Mouse (Mus musculus) lung, embryonic 15.5 days (tissue): ENCODE results near the gene Polh. TPM values are rescaled to one million over a fixed set of nuclear protein-coding genes. Genes with fewer than 3 reads are reported as not detected.

Experiments
- ATAC-seq: fragments of 200-750 bp; cut with Nextera tagmentation; 2 replicates; pipeline ENCODE4 v1.8.0; 2017; ENCODE audit warnings: moderate number of reproducible peaks, borderline replicate concordance; ENCODE audit not compliant: low FRiP score, low TSS enrichment; ENCODE audit errors: extremely low read depth
- H3K27ac ChIP-seq: fragments of 300-500 bp; sonication (generic); 2 replicates; pipeline ENCODE4 v1.5.1; 2015; ENCODE audit warnings: moderate library complexity, mild to moderate bottlenecking, inconsistent platforms
- H3K27me3 ChIP-seq: fragments of 300-500 bp; sonication (generic); 2 replicates; pipeline ENCODE4 v1.6.1; 2015; ENCODE audit warnings: inconsistent platforms
- H3K36me3 ChIP-seq: fragments of 300-500 bp; sonication (generic); 2 replicates; pipeline ENCODE4 v1.6.1; 2015; ENCODE audit warnings: inconsistent platforms
- H3K4me1 ChIP-seq: fragments of 300-500 bp; sonication (generic); 2 replicates; pipeline ENCODE4 v1.6.1; 2015; ENCODE audit warnings: inconsistent platforms
- H3K4me2 ChIP-seq: fragments of 300-500 bp; sonication (generic); 2 replicates; pipeline ENCODE4 v1.6.1; 2015; ENCODE audit warnings: inconsistent platforms, mild to moderate bottlenecking, moderate library complexity
- H3K4me3 ChIP-seq: fragments of 300-500 bp; sonication (generic); 2 replicates; pipeline ENCODE4 v1.5.1; 2015; ENCODE audit warnings: mild to moderate bottlenecking, inconsistent platforms
- H3K9ac ChIP-seq: fragments of 300-500 bp; sonication (generic); 2 replicates; pipeline ENCODE4 v1.6.1; 2015; ENCODE audit warnings: inconsistent platforms
- H3K9me3 ChIP-seq: fragments of 300-500 bp; sonication (generic); 2 replicates; pipeline ENCODE4 v1.6.1; 2016; ENCODE audit warnings: inconsistent platforms
- WGBS: fragments of 180-500 bp; shearing (Covaris S2); methylation state at CpG from one replicate; pipeline ENCODE4 v1.1.7; 2015; 5-methylcytosine and 5-hydroxymethylcytosine counted together
- polyA plus RNA-seq: library from polyadenylated mRNA; unstranded; fragments of >200 nt; fragmentation: Nextera tagmentation; extraction: Ambion mirVana; gene quantifications from 2 replicates; pipeline ENCODE4 v1.2.1, GENCODE M21; 2015

Polh gene
- polyA plus RNA-seq, 1 experiment from 2014 or later = 21.4 TPM

DNA sequence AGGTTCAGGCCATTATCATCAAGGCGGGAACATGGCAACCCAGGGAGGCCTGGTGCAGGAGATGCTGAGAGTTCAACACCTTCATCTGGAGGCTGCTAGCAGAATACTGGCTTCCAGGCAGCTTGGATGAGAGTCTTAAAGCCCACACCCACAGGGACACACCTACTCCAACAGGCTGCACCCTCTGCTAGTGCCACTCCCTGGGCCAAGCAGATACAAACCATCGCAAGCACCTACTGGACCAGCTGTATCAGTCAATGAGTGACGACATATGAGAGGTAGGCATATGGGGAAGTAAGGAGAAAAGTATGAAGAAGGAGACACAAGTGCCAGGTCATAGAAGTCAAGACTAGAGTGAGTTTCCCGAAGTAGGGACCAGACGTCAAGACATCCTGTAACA, 45.8 kb downstream of the Polh start:
- Histone ChIP-seq H3K9ac (no peak overlapping the region), H3K4me3 (no peak overlapping the region), H3K4me2 (no peak overlapping the region), H3K9me3 (no peaks in the 10 kb centered on the region), H3K27me3 (no peaks in the 10 kb centered on the region), H3K36me3 (no peaks in the 10 kb centered on the region), H3K4me1 (peaks cover 27% of the 10 kb centered on the region), H3K27ac (no peak overlapping the region)
- no peak for ATAC-seq
- 66% methylated on average over 5 of the region's 5 CpGs for WGBS

DNA sequence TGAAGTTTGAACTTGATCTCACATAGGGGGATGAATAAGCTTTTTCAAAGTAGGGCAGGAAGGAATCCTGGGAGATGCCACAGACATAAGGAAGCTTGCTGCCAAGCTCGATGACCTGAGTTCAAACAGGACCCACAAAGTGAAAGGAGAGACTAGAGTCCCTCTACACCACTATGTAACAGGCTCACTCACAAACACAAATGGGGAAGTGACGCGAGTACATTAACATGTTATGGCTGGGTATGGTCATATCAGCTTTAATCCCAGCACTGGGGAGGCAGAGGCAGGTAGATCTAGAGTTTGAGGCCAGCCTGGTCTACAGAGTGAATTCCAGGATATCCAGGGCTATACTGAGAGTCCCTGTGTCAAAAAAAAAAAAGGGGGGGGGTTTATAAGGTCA, 48.1 kb downstream of the Polh start:
- H3K9ac ChIP-seq = no peak overlapping the region
- 79% methylated on average over 3 of the region's 3 CpGs for WGBS
- H3K4me2 ChIP-seq = no peak overlapping the region
- no peaks in the 10 kb centered on the region for H3K9me3 ChIP-seq
- H3K4me3 ChIP-seq = no peak overlapping the region
- H3K27me3 ChIP-seq = no peaks in the 10 kb centered on the region
- ATAC-seq = no peak
- peak overlapping the region; percentile 90; the same call in 1 of the 2 replicates for H3K27ac ChIP-seq
- H3K4me1 ChIP-seq = peaks cover 23% of the 10 kb centered on the region
- no peaks in the 10 kb centered on the region for H3K36me3 ChIP-seq

DNA sequence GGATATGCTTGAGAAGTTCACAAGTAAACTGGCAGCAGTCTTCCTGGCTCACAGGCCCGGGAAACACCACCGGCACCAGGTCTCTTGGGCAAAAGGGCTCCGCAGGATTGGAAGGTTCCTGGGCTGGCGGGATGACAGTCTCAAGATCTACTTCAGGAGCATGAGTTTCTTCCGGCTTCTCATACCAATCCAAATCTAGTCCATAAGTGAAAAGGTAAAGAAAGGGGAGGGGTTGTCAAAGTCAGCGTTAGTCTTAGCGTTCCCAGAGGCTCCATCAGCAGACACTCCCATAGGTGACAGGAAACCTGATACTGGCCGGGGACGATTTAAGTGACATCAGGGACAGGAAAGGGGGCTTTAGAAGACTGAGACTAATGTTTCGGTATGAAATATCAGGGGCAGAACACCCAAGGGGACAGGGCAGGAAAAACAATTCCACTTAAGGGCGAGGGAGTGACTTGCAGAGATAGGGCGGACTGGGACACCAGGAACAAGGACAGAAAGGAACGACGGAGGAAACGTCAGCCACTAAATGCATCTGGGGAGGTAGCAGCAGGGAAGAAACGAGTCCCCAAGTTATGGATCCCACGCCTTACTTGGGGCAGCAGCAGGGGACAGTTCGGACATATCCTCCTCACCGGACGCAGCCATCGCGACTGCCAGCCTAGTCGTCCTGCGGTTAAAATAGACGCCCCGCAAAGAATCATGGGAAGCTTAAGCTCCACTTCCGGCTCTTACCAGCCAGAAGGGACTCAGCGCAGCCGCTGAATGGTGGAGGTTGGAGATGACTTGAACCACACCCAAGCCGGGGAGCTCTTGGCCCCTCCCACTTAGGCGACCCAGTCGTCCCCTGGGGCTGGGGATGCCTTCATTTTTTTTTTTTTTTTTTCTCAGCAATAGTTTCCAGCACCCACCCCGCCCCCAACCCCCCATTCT, 49.3 kb downstream of the Polh start, which contains the start of gene Mad2l1bp:
TSS of gene Mad2l1bp (minus strand) at position 707 of the 936 bp plus-strand sequence.
- peak; percentile 87 for ATAC-seq
- Histone ChIP-seq H3K4me1 (peaks cover 20% of the 10 kb centered on the region), H3K4me3 (peak within 1 kb of the TSS; percentile 73), H3K4me2 (peak within 1 kb of the TSS; percentile 85), H3K9me3 (no peaks in the 10 kb centered on the region), H3K9ac (peak within 1 kb of the TSS; percentile 82), H3K27me3 (no peaks in the 10 kb centered on the region), H3K27ac (peak within 1 kb of the TSS; percentile 90), H3K36me3 (peaks cover 10% of the 10 kb centered on the region)
- 3% methylated on average over 33 of the region's 33 CpGs for WGBS

DNA sequence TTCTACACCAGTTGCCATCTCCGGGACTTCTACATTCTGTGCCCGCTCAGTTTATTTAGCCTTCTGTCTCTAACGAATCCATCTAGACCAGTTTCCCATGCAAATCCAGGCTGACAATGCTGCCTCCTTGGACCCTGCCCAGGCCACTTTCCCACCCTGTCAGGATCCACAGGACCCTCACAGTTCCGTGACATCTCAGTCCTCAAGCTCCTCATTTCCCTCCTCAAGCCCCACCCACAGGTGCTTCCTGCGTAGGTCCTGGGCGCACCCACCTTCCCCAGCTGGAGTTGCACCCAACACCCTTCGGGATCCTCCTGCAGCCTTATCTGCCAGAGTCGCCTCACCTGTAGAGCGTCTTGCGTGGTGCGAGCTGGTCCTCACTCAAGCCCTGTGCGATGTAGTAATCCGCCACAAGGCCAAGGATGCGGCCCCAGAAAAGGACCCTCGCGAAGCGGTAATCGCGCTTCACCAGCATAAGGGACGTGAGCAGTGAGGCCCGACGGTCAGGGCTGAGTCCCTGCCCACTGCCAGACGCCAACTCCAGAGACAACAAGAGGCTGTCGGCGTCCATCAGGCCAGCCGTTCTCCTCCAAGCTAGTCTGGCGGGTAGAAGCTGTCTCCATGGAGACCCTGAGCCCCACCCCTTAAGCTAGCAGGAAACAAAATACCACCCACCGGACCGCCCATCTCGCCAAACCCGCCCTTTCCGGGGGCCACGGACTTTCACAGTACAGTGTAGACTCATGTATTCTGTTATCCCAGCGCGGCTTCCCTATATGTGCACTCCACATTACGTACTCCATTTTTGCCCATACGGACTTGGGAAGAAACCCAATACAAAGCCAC, 58.6 kb downstream of the Polh start, which contains the start of gene Rsph9:
TSS of gene Rsph9 (minus strand) at position 639 of the 846 bp plus-strand sequence.
- Histone ChIP-seq H3K9ac (peak within 1 kb of the TSS; percentile 38), H3K4me2 (peak within 1 kb of the TSS; percentile 86), H3K9me3 (no peaks in the 10 kb centered on the region), H3K27ac (peak within 1 kb of the TSS; percentile 49; the same call in 1 of the 2 replicates), H3K4me1 (peaks cover 17% of the 10 kb centered on the region), H3K4me3 (peak within 1 kb of the TSS; percentile 50), H3K27me3 (no peaks in the 10 kb centered on the region), H3K36me3 (peaks cover 31% of the 10 kb centered on the region)
- ATAC-seq = peak; percentile 96
- WGBS = 4% methylated on average over 37 of the region's 37 CpGs

DNA sequence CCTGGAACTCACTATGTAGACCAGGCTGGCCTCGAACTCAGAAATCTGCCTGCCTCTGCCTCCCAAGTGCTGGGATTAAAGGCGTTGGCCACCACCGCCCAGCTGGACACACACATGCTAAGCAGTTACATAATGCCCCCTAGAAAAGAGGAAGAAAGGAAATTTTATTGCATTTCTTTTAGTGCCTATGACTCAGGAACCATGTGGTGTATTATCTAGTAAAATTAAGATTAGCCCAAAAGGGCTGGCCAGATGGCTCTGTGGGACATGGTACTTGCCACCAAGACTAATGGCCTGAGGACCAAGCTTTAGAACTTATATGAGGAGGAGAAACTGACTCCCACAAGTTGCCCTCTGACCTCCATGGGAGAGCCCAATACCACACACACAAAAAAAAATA, 62.6 kb downstream of the Polh start:
- ATAC-seq = no peak
- Histone ChIP-seq H3K4me3 (no peak overlapping the region), H3K27me3 (no peaks in the 10 kb centered on the region), H3K36me3 (no peaks in the 10 kb centered on the region), H3K9ac (no peak overlapping the region), H3K4me1 (peaks cover 16% of the 10 kb centered on the region), H3K27ac (no peak overlapping the region), H3K9me3 (no peaks in the 10 kb centered on the region), H3K4me2 (no peak overlapping the region)
- 88% methylated on average over 3 of the region's 3 CpGs for WGBS

DNA sequence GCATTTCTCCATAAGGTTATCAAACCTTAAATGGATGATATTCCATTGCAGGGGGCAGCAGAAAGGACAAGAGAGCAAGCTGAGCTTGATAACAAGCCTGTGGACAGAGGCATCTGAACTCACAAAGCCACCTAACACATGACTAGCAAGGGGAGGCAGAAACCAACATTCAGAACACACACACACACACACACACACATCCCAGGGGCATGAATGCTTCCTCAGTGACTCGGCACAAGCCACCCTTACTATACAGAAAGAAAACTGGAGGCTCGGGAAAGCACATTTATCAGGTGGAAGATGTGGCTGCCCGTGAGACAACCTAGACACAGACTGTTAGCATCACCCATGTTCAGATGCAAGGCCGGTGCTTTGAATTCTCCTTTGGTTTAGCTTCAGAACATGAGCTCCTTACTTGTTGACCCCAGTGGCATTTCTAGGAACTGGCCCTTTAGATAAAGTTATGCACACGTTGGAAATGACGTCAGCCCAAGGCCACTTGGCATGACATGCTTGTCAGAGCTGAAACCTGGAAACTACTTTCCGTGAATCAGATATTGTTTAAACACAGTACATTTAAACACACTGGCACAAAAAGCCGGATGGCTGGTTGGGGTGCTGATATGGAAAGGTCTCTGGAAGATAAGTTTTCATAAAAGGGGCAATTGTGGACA, 63.7 kb downstream of the Polh start:
- Histone ChIP-seq H3K27ac (no peak overlapping the region), H3K9me3 (no peaks in the 10 kb centered on the region), H3K9ac (no peak overlapping the region), H3K4me1 (peaks cover 7% of the 10 kb centered on the region), H3K27me3 (no peaks in the 10 kb centered on the region), H3K36me3 (no peaks in the 10 kb centered on the region), H3K4me3 (no peak overlapping the region), H3K4me2 (no peak overlapping the region)
- no peak for ATAC-seq
- WGBS = 43% methylated on average over 8 of the region's 8 CpGs

DNA sequence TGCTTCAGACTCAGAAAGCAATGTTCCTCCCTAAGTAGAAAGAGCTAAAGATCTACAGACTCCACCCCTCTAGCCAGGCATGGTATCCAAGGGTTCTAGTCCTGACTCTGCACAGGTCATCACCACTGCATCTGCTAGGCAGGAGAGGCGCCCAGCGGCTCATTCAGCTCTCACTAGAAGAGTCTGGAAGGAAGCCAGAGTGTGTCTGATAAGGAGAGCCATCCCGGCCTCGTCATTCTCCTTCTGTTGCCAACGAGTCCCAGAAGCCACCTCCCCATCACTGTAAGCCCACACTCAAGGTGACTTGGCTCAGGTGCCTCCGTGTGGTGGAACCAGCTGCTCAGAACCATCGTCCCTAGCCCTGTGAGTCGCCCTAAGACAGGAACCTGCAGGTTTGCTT, 69.6 kb downstream of the Polh start:
- Histone ChIP-seq H3K9ac (no peak overlapping the region), H3K36me3 (peaks cover 16% of the 10 kb centered on the region), H3K4me3 (no peak overlapping the region), H3K4me1 (0 out of 2 replicates have a peak, but pooled peaks cover 16% of the 10 kb centered on the region), H3K9me3 (no peaks in the 10 kb centered on the region), H3K4me2 (no peak overlapping the region), H3K27ac (no peak overlapping the region), H3K27me3 (no peaks in the 10 kb centered on the region)
- no peak for ATAC-seq
- WGBS = 39% methylated on average over 8 of the region's 8 CpGs

DNA sequence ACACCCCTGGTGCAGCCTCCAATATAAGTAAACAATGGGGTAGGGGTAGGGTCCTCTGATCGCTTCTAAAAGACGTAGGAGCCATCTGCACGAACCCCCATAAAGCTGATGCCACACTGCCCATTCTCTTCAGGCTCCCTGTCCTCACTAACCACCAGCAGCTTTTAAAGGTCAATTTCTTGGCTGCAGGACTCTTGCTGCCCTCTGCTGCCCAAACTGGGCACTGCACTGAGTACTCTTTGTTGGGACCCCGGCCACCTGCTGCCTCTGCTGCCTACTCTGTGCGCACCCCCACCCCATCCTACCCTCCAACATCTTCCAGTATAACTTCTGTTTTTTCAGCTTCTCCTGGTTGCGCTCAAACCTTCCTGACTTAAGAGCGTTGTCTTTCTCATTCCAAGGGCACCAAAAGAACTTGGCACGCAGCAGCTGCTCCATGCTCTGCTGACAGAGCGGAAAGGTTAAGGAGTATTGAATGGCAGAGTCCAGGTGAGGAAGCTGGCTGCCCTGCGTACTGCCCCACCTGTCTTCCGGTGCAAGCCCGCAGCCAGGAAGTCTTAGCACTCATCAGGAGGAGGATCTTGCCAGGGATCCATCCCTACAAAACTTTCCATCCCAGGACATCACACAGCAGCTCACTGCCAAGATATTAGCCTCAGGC, 70.3 kb downstream of the Polh start:
- Histone ChIP-seq H3K4me3 (no peak overlapping the region), H3K27ac (no peak overlapping the region), H3K9me3 (no peaks in the 10 kb centered on the region), H3K36me3 (peaks cover 22% of the 10 kb centered on the region), H3K27me3 (no peaks in the 10 kb centered on the region), H3K4me2 (no peak overlapping the region), H3K4me1 (peaks cover 22% of the 10 kb centered on the region; the same call in 1 of the 2 replicates), H3K9ac (no peak overlapping the region)
- WGBS = 13% methylated on average over 12 of the region's 12 CpGs
- no peak for ATAC-seq

DNA sequence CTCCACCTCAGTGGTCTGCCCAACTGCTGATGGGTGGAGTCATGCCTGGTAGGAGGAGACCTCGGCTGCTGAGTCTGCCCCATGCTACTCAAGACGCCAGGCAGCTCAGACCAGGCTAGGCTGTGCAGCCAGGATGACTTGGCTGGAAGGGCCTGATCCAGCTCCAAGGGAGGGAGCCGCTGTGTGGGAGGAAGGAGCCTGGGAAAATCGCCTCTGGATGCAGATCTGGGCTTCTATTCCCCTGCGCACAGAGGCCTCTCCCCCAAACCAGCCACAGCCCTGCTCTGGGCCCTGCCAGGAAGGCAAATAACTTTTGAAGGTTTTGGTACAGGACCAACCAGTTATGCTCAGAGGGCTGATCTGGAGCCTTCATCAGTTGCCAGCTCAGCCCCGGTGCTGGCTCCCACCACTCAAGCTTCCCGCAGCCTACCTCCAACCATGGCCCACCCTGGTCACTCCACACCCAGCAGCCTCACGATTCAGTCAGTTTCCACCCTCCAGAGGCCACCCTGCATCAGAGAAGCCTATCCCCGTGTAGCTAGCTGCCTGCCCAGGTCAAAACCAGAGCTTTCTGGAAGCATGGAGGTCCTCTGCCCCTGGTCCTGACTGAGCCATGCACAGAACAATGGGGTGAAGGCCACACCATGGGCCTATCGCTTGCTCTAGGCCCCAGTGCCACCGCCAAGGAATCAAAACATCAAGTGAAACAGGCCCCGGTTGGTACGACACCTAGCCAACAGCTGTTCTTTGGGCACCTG, 72.5 kb downstream of the Polh start:
- H3K4me2 ChIP-seq = no peak overlapping the region
- peaks cover 34% of the 10 kb centered on the region for H3K36me3 ChIP-seq
- no peak overlapping the region for H3K9ac ChIP-seq
- peak; percentile 29; the same call in 1 of the 2 replicates for ATAC-seq
- peak overlapping the region; percentile 26 for H3K27ac ChIP-seq
- no peak overlapping the region for H3K4me3 ChIP-seq
- WGBS = 63% methylated on average over 13 of the region's 13 CpGs
- H3K27me3 ChIP-seq = no peaks in the 10 kb centered on the region
- H3K4me1 ChIP-seq = peaks cover 41% of the 10 kb centered on the region
- no peaks in the 10 kb centered on the region for H3K9me3 ChIP-seq

DNA sequence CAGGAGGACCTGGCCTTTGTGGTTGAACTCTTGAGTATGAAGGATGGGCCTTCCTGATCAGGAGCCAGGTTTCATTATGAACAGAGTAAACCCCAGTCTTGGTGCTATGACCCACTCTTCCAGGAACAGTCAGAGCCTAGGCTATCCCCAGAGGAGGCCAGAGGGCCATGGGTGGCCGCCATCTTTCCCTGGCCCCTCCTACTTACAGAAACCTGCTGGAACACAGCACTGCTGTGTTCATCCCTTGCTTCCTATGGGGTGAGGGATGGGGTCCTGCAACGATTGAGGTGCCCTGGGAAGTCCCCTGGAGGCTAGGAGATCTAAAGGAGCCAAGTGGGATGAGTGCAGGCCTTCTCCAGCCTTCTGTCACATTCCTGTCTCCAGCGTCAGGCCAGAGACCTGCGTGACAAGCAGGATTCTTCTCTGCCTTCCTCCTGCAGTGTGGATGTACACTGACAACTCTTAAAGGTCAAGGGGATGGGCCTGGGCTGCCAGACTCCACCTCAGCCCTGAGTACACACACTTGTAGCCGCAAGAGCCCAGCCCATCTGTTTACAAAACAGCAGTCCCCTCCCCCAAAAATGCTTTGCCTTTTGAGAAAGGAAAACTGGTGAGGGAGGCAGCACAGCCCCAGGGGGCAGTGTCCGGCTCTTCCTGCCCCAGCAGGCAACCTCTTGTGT, 74.5 kb downstream of the Polh start:
- Histone ChIP-seq H3K4me2 (no peak overlapping the region), H3K36me3 (peaks cover 53% of the 10 kb centered on the region), H3K4me3 (no peak overlapping the region), H3K27me3 (no peaks in the 10 kb centered on the region), H3K27ac (no peak overlapping the region), H3K4me1 (peaks cover 41% of the 10 kb centered on the region), H3K9me3 (no peaks in the 10 kb centered on the region), H3K9ac (no peak overlapping the region)
- no peak for ATAC-seq
- WGBS = 62% methylated on average over 6 of the region's 6 CpGs
